Mouse (Mus musculus) layer of hippocampus, adult 8-10 months (tissue): Measurements from ENCODE around the gene Tmem87a. TPM values are rescaled to one million over a fixed set of nuclear protein-coding genes. Genes with fewer than 3 reads are reported as not detected.
A peak's percentile ranks its signal among the peaks of the same experiment; 100 is the strongest.

Experiments used
- DNase-seq, 2 experiments: peaks; one replicate each; pipeline ENCODE4 v3.0.0; 2022; ENCODE audit warnings: low spot score in 2 of 2
- total RNA-seq, 4 experiments: library from RNA; stranded (reverse); gene quantifications; 2 replicates each; pipeline ENCODE4 v1.2.4; 2022

The Tmem87a gene
- 10 to 100 TPM; 37.5 to 46.4 (median 40.1) TPM for total RNA-seq

GRCm38 (mm10) chr2:120403986-120404822 is at the start of gene Tmem87a:
Tmem87a (minus strand) TSS chr2:120404113.
- DNase-seq = peak; percentile 95

GRCm38 (mm10) chr2:120452600-120452999 is 48.7 kb upstream of the Tmem87a start:
- no peak for DNase-seq

- DNase-seq = no peak
These were observed 46.8 kb upstream of the Tmem87a start for GRCm38 (mm10) chr2:120450724-120451123.

- no peak for DNase-seq
These were observed 43.4 kb upstream of the Tmem87a start for GRCm38 (mm10) chr2:120447306-120447705.

- no peak for DNase-seq
These were observed 42.5 kb upstream of the Tmem87a start for GRCm38 (mm10) chr2:120446373-120446772.

- no peak for DNase-seq
These were observed 40.6 kb upstream of the Tmem87a start for GRCm38 (mm10) chr2:120444486-120444885.

GRCm38 (mm10) chr2:120424386-120424785 is 20.5 kb upstream of the Tmem87a start:
- no peak for DNase-seq

GRCm38 (mm10) chr2:120414738-120415414 is 11.0 kb upstream of the Tmem87a start:
- peak; percentile 26 to 34 for DNase-seq

GRCm38 (mm10) chr2:120414113-120414512 is 10.2 kb upstream of the Tmem87a start:
- DNase-seq = peak in 1 of 2 experiments; percentile 17

GRCm38 (mm10) chr2:120411096-120411628 is 7.2 kb upstream of the Tmem87a start:
- no peak for DNase-seq

- no peak for DNase-seq
These were observed 1.2 kb upstream of the Tmem87a start for GRCm38 (mm10) chr2:120404823-120405765.

GRCm38 (mm10) chr2:120403653-120403985 is 294 bp downstream of the Tmem87a start, which contains the start of gene Ganc:
Ganc (plus strand) TSS chr2:120403896.
- DNase-seq = no peak

GRCm38 (mm10) chr2:120402813-120403212 is 1.1 kb downstream of the Tmem87a start:
- DNase-seq = no peak

- DNase-seq = no peak
These were observed 6.0 kb downstream of the Tmem87a start for GRCm38 (mm10) chr2:120397951-120398350.

GRCm38 (mm10) chr2:120392406-120392805 is 11.5 kb downstream of the Tmem87a start:
- DNase-seq = no peak

GRCm38 (mm10) chr2:120390934-120391333 is 13.0 kb downstream of the Tmem87a start:
- DNase-seq = no peak

- DNase-seq = no peak
These were observed 14.5 kb downstream of the Tmem87a start for GRCm38 (mm10) chr2:120389376-120389775.

- DNase-seq = no peak
These were observed 16.6 kb downstream of the Tmem87a start for GRCm38 (mm10) chr2:120387291-120387690.

- no peak for DNase-seq
These were observed 17.6 kb downstream of the Tmem87a start for GRCm38 (mm10) chr2:120386264-120386663.

GRCm38 (mm10) chr2:120373858-120374257 is 30.1 kb downstream of the Tmem87a start:
- DNase-seq = no peak
